Mouse (Mus musculus) lung, adult 18-20 months (tissue): ENCODE data around the gene Gm37240.

ENCODE experiments used
- DNase-seq, 2 experiments: peaks; one replicate each; pipeline ENCODE4 v3.0.0; 2022; ENCODE audit warnings: mixed read lengths in 2 of 2

Gm37240 gene

DNA sequence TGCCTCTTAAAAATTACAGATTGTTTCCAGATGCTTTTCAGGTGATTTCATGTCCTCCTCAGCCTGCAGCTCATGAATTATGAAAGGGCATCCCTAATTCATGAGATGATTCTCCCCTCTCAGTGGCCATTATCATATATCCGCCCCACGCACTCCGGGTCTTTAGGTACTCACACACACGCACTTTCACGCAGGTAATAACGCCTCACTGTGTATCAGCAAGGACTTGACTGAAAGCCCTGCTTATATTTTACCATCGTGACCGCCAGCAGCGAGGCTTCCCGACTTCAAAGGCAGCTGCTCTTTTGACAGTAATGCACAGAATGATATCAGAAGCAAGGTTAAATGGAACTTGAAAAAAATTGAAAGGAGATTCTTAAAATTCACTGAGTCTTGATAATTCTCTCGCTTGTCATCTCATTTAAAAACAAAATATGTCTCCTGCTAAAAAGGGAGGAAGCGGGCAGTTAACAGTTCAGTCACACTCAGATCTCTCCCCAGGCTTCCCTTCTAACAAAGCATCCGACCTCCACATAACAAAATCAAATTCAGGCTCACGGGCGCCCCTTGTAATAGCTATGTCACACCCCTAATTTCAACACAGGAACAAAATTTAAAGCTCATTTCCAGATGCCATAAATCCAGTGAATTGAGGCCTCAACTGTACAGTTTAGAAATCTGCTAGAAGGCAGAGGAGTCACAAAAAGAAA lies 66.3 kb downstream of the Gm37240 start:
- no peak for DNase-seq

- DNase-seq = no peak
Measured at GRCm38 (mm10) chr3:85819319-85819718, 68.0 kb downstream of the Gm37240 start.

- no peak for DNase-seq
Measured at GRCm38 (mm10) chr3:85817191-85817590, 70.1 kb downstream of the Gm37240 start, which contains the start of gene Fam160a1. TSS of gene Fam160a1 (minus strand) at chr3:85817291.

DNA sequence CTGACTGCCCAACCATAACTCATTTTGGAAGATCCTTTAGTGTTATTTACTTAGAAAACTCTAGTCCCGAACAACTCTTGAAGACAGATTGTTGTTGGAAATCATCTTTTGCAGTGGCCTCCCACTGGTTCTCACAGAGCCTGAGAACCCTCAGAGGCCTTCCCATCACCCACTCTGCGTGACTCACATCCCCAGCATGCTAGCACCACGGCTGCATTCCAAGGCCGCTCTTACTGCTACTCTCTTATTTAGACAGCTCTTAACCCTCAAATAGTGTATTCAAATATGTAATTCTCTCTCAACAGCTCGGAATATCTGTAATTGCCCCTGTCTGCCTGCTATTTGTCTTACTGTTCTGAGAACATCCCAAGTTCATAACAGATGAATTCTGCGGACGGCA lies 73.1 kb downstream of the Gm37240 start:
- peak; percentile 73 to 76 for DNase-seq

- DNase-seq = peak; percentile 28 to 40
Measured at GRCm38 (mm10) chr3:85813101-85814014, 74.0 kb downstream of the Gm37240 start.

DNA sequence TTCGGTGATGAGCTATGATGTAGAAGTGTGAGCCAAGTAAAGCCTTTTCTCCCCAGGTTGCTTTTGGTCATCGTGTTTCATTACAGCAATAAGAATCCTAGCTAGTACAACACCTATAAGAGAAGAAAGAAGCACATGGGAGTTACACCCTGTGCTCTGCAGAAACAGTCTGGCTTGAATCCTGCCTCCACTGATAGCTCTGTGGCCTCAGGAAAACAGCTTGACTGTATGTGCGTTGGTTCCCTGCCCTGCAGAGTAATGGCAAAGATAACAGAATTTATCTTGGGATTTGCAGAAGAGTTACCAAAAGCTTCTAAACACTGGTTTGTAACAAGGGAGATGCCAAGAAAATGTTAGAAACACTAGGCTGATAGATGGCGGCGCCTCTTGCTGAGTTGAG lies 75.3 kb downstream of the Gm37240 start:
- DNase-seq = no peak

- DNase-seq = no peak
Measured at GRCm38 (mm10) chr3:85793166-85793565, 94.2 kb downstream of the Gm37240 start.

GRCm38 (mm10) chr3:85789748-85790147 lies 97.6 kb downstream of the Gm37240 start:
- no peak for DNase-seq

DNA sequence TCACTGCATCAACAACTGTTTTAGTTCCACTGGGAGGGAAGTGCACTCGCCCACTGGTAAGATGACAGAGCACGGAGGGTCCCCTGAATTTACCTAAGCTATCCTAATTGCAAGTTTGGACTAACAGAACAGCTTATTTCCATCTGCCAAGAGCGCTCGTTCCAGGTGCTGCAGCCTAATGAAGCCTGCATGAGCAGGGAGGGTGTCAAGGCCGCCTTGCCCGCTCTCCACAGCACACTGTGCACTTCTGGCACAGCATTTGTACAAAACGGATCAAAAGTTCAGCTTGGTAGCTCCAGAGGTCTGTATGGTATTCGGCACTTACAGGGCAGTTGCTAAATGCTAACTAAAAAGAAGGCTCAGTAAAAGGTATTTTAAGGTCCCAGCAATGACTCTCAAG lies 100.8 kb downstream of the Gm37240 start:
- no peak for DNase-seq

- no peak for DNase-seq
Measured at GRCm38 (mm10) chr3:85780906-85781305, 106.4 kb downstream of the Gm37240 start.

DNA sequence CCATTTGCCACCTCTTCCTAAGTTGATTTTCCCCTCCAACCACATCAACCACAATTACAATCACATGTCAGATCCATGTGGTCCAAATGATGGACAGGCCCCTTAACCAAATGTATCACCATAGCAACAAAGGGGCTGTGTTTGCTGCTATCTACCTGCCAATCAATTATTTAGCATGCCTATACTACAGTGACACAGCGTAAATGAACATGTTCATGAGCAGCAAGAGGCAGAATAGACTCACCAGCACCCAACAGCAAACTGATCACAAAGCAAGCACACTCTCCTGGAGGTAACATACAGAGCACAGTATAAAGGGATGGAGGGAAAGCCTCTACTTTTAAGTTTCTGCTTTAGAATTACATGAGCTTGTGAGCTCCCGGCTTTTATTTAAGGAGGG lies 107.0 kb downstream of the Gm37240 start:
- DNase-seq = no peak

- DNase-seq = no peak
Measured at GRCm38 (mm10) chr3:85777841-85778240, 109.5 kb downstream of the Gm37240 start.

GRCm38 (mm10) chr3:85777356-85777755 lies 110.0 kb downstream of the Gm37240 start:
- no peak for DNase-seq

DNA sequence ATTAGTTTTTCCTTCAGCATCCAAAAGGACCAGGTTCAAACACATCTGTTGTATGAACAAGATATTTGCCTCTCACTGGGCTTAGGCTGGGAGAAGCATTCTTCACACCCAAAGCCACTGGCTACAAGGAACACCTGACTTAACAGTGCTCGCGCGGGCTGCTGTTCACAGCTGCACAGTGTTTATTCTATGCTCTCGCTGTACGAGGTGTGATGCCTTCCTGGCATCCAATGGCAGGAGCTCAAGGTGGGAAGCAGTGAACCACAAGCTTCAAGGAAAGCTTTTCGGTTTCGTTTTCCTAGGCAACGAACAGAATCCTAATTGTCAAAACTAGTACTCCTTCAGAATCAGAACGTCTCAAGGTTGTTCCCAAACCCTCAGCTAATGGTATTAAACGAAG lies 110.6 kb downstream of the Gm37240 start:
- no peak for DNase-seq

- DNase-seq = no peak
Measured at GRCm38 (mm10) chr3:85776126-85776525, 111.2 kb downstream of the Gm37240 start.

DNA sequence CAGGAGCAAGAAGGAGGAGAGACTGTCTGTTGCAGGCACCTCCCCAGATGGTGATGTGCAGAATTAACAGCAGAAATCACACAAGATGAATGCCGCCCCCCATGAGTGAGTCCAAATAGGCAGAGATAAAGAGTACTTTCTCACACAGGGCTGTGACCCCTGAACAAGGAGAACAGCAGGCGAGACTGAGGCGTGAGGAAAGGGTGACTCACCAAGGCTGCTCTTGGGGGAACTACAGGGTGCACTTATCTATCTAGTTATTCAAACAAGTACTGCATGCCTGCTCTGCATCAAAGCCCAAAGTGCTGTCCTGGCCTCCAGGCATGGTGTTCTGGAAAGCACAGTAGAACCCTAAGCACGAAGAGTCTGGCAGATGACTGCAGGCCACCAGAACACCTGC lies 113.4 kb downstream of the Gm37240 start:
- peak in 1 of 2 experiments; percentile 14 for DNase-seq

- no peak for DNase-seq
Measured at GRCm38 (mm10) chr3:85773425-85773824, 113.9 kb downstream of the Gm37240 start.

DNA sequence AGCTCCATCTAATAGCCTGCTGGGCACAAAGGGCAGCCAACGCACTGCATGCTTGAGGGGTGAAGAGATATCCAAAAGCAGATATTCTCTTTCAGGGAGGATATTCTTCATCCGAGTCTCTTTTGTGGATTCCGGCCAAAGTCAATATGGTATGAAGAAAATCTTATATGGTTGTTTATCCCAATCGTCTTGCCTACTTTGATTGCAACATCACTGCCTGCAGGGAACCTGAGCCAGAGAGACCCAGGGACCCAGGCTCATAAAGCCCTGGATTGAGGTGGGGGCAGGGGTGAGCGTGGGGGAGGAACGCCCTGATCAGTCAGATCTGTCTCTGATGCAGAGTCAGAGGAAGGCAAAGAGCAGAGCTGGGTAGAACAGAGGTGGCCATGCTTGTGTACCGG lies 122.4 kb downstream of the Gm37240 start:
- no peak for DNase-seq

- DNase-seq = no peak
Measured at GRCm38 (mm10) chr3:85764008-85764834, 123.1 kb downstream of the Gm37240 start.

DNA sequence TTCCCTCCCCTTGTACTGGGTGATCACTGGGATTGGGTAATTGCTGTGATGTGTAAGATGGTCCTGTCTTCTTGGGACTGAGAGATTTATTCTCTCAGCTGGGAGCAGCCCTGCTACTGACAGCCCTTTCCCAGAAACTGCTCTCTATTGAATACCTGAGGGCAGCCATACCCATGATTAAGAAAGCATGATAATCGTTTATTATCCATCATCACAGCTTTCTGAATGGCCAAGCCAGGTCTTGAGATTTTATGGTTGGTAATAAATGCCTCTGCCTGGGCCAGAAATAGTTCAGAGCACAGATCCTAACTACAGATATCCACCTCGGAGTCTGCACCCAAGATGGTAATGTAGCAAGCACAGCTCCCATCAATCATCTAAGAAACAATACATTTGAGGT lies 129.4 kb downstream of the Gm37240 start:
- no peak for DNase-seq

DNA sequence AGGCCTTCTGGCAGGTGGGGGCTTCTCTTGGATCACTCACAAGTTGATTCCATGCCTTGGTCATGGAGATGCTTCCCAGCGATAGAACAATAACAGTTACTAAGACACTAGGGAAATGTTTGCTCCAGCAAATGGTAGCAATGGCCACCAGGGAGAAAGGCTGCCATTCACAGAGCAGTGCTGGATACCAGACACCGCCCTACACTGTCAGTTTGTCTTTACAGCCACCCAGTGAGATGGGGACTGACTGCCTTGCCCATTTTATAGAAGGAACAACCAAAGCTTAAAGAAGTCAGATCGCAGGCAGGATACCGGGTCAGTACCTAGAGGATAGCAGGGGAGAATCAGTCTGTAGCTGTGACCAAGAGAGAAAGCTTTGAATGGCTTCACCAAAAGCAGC lies 129.9 kb downstream of the Gm37240 start:
- no peak for DNase-seq

GRCm38 (mm10) chr3:85749348-85749747 lies 138.0 kb downstream of the Gm37240 start:
- DNase-seq = no peak

GRCm38 (mm10) chr3:85748863-85749262 lies 138.5 kb downstream of the Gm37240 start:
- peak; percentile 20 to 27 for DNase-seq
